Mouse (Mus musculus) ES-E14 (cell line): ENCODE data around the gene Gm21962. TPM values are rescaled to one million over a fixed set of nuclear protein-coding genes. Genes with fewer than 3 reads are reported as not detected.

Experiments
- DNase-seq: peaks from one replicate; pipeline ENCODE4 v3.0.0-alpha.2; 2013; ENCODE audit warnings: low read depth, low spot score
- H3K27ac ChIP-seq: 2 replicates; pipeline ENCODE4 v1.5.1; 2012; ENCODE audit warnings: low read depth, mild to moderate bottlenecking, low read length, moderate library complexity, mixed read lengths; ENCODE audit not compliant: poor library complexity, insufficient read depth, severe bottlenecking
- H3K36me3 ChIP-seq: 2 replicates; pipeline ENCODE4 v1.6.1; 2012; ENCODE audit warnings: mild to moderate bottlenecking, low read length, moderate library complexity, mixed read lengths; ENCODE audit not compliant: control insufficient read depth, poor library complexity, insufficient read depth, severe bottlenecking
- H3K4me1 ChIP-seq, 2 experiments: fragments of 150-350 bp in 1 of 2; sonication (generic) in 1 of 2; 2 replicates each; pipeline ENCODE4 v1.6.1; 2012; ENCODE audit warnings: low read length in 2 of 2, mild to moderate bottlenecking in 1 of 2, mixed read lengths in 1 of 2; ENCODE audit not compliant: control insufficient read depth in 2 of 2, insufficient read depth in 2 of 2, poor library complexity in 1 of 2
- H3K4me3 ChIP-seq, 2 experiments: fragments of 150-350 bp in 1 of 2; sonication (generic) in 1 of 2; 2 replicates each; pipeline ENCODE4 v1.5.1; 2012; ENCODE audit warnings: low read length in 2 of 2, low read depth in 1 of 2, mild to moderate bottlenecking in 1 of 2, mixed read lengths in 1 of 2; ENCODE audit not compliant: insufficient read depth in 1 of 2, poor library complexity in 1 of 2, severe bottlenecking in 1 of 2
- H3K9ac ChIP-seq: 2 replicates; pipeline ENCODE4 v1.6.1; 2012; ENCODE audit warnings: low read depth, mild to moderate bottlenecking, low read length, mixed read lengths; ENCODE audit not compliant: poor library complexity, insufficient read depth, severe bottlenecking
- H3K9me3 ChIP-seq: fragments of 150-350 bp; sonication (generic); 2 replicates; pipeline ENCODE4 v1.6.1; 2012; ENCODE audit warnings: low read depth, mild to moderate bottlenecking, low read length; ENCODE audit not compliant: control insufficient read depth, insufficient read depth
- CHD2 ChIP-seq: IDR thresholded peaks from 2 replicates; pipeline ENCODE4 v1.6.1; 2014; ENCODE audit warnings: mild to moderate bottlenecking, low read depth, low read length, inconsistent platforms
- HCFC1 ChIP-seq: IDR thresholded peaks from 2 replicates; pipeline ENCODE4 v1.6.1; 2012; ENCODE audit warnings: low read length, inconsistent platforms, borderline replicate concordance; ENCODE audit not compliant: insufficient read depth
- MAFK ChIP-seq: IDR thresholded peaks from 2 replicates; pipeline ENCODE4 v1.6.1; 2014; ENCODE audit warnings: mild to moderate bottlenecking, low read depth, low read length, inconsistent platforms; ENCODE audit not compliant: insufficient read depth
- ZC3H11A ChIP-seq: IDR thresholded peaks from 2 replicates; pipeline ENCODE4 v1.6.1; 2012; ENCODE audit warnings: low read depth, mild to moderate bottlenecking, inconsistent platforms, low read length, borderline replicate concordance
- ZNF384 ChIP-seq: IDR thresholded peaks from 2 replicates; pipeline ENCODE4 v1.6.1; 2012; ENCODE audit warnings: low read depth, low read length, inconsistent platforms
- in situ Hi-C, 2 experiments: fragments of 600-800 bp; cut with MboI; formaldehyde crosslinking; loops; one replicate each; pipeline ENCODE4 v1.15.1; 2025; ENCODE audit warnings: low sequenced_read_pairs in 2 of 2, inconsistent platforms in 1 of 2; ENCODE audit not compliant: unreplicated experiment in 2 of 2
- total RNA-seq: library from RNA; depleted of rRNA; stranded (reverse); fragments of 300-350 nt; gene quantifications from 2 replicates; pipeline ENCODE4 v1.2.3, GENCODE M21; 2012

Gene Gm21962
- total RNA-seq, 1 experiment, result 0.62 TPM

- no peak for DNase-seq
- Histone ChIP-seq H3K9me3 (no peaks in the 10 kb centered on the region), H3K4me1 (no peaks in the 10 kb centered on the region), H3K27ac (no peak overlapping the region), H3K9ac (no peak overlapping the region), H3K36me3 (no peaks in the 10 kb centered on the region), H3K4me3 (no peak overlapping the region)
- TF ChIP-seq MAFK, result no peak
- TF ChIP-seq ZC3H11A, result no peak
- no peak for TF ChIP-seq ZNF384
- TF ChIP-seq HCFC1, result no peak
- TF ChIP-seq CHD2, result no peak
- in situ Hi-C loops, result no loop called here
These were observed 18.5 kb upstream of the Gm21962 start for GRCm38 (mm10) chr3:137652853-137653252.

- Histone ChIP-seq H3K27ac (no peak overlapping the region), H3K9me3 (no peaks in the 10 kb centered on the region), H3K4me1 (no peaks in the 10 kb centered on the region), H3K36me3 (no peaks in the 10 kb centered on the region), H3K9ac (no peak overlapping the region), H3K4me3 (no peak overlapping the region)
- DNase-seq, result no peak
- TF ChIP-seq MAFK (no peak), CHD2 (no peak), HCFC1 (no peak), ZNF384 (no peak), ZC3H11A (no peak)
- in situ Hi-C loops, result no loop called here
These were observed 9.6 kb downstream of the Gm21962 start for GRCm38 (mm10) chr3:137680923-137681322.

GRCm38 (mm10) chr3:137682911-137683806 is 11.8 kb downstream of the Gm21962 start:
- in situ Hi-C loops, result no loop called here
- Histone ChIP-seq H3K9ac (no peak overlapping the region), H3K4me3 (no peak overlapping the region), H3K9me3 (no peaks in the 10 kb centered on the region), H3K4me1 (no peaks in the 10 kb centered on the region), H3K36me3 (no peaks in the 10 kb centered on the region), H3K27ac (no peak overlapping the region)
- TF ChIP-seq HCFC1 (no peak), CHD2 (no peak), ZNF384 (no peak), ZC3H11A (no peak), MAFK (no peak)
- no peak for DNase-seq

GRCm38 (mm10) chr3:137683807-137684403 is 12.6 kb downstream of the Gm21962 start:
- DNase-seq, result no peak
- Histone ChIP-seq H3K4me3 (no peak overlapping the region), H3K4me1 (no peaks in the 10 kb centered on the region), H3K36me3 (no peaks in the 10 kb centered on the region), H3K27ac (no peak overlapping the region), H3K9me3 (no peaks in the 10 kb centered on the region), H3K9ac (no peak overlapping the region)
- TF ChIP-seq ZC3H11A (no peak), CHD2 (no peak), MAFK (no peak), ZNF384 (no peak), HCFC1 (no peak)
- in situ Hi-C loops, result no loop called here
